Mouse (Mus musculus): Measurements from ENCODE around the gene Tmem120b. TPM values are rescaled to one million over a fixed set of nuclear protein-coding genes. Genes with fewer than 3 reads are reported as not detected.

The Tmem120b gene
- total and polyA plus RNA-seq, 3 experiments = 5.6 to 6.8 TPM; not detected in 1

DNA sequence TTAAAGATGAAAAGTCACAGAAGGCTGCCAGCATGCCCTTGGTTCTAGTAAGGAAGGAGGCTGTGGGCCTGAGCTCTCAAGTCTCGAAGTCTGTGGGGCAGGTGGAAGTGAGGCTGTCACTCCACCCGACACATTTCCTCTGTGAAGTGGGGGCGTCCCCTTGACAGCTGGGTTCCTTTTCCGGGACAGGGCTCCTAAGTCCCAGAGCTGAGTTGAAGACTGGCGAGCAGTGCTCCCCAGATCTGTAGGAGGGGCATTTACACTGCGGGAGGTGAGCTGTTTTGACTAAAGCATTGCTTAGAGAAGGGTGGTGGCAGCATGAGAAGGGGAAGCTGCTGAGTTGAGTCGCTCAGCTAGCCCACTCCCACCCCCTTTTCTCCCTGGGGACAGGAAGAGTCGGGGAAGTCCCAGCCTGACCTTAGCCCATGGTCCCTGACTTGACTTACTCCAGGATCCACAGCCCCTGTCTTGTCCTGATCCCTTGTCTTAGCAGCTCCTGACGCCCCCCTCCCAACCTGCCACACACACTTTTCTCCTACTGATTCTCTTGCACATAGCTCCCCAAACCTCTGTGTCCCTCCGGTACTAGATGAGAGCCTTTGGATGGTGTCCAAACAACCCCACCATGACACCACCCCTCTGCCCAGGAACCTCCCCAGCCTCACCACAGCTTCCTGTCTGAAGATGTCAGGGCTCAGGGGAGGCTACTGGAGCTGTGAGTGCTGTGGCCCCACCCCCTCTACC, 60.4 kb downstream of the Tmem120b start:
- H3K9me3 ChIP-seq (replicated peaks; ENCODE audit: insufficient read depth, low read length) = no peaks in the 10 kb centered on the region
- no peaks in the 10 kb centered on the region for H3K79me2 ChIP-seq (ENCODE audit: control insufficient read depth, insufficient read depth, low read length, poor library complexity)
- H3K36me3 ChIP-seq (ENCODE audit: control insufficient read depth in 1 of 2, insufficient read depth in 2 of 2, low read length in 2 of 2) = peaks cover 0 to 42% of the 10 kb centered on the region in 2 experiments; a peak in 2 of 4 replicates
- H3K27ac ChIP-seq (ENCODE audit: control insufficient read depth, low read depth, low read length) = peak overlapping the region; percentile 77
- H3K27me3 ChIP-seq (ENCODE audit: control insufficient read depth in 1 of 2, insufficient read depth in 2 of 2, low read length in 2 of 2) = no peaks in the 10 kb centered on the region
- peak overlapping the region; percentile 42 for H3K9ac ChIP-seq (ENCODE audit: control insufficient read depth, low read depth, low read length, poor library complexity, severe bottlenecking)
- H3K4me1 ChIP-seq (ENCODE audit: control insufficient read depth in 1 of 2, insufficient read depth in 2 of 2, low read length in 2 of 2) = peaks cover 18 to 57% of the 10 kb centered on the region in 2 experiments
- peak overlapping the region; percentile 21 to 32; a peak in 3 of 4 replicates for H3K4me3 ChIP-seq (ENCODE audit: control insufficient read depth in 1 of 2, insufficient read depth in 1 of 2, low read depth in 2 of 2, low read length in 2 of 2)
- peak; percentile 92 for DNase-seq (ENCODE audit: low read depth, low spot score)
- TF ChIP-seq ZC3H11A (IDR thresholded peaks at IDR 0.05; ENCODE audit: low read depth, low read length) (no peak), HCFC1 (IDR thresholded peaks at IDR 0.05; ENCODE audit: low read depth, low read length) (no peak; the same call in 1 of the 2 replicates), UBTF (IDR thresholded peaks at IDR 0.05; ENCODE audit: borderline replicate concordance, insufficient read depth, low read depth, low read length) (no peak), ZKSCAN1 (IDR thresholded peaks at IDR 0.05; ENCODE audit: low read depth, low read length) (no peak), ZMIZ1 (IDR thresholded peaks at IDR 0.05; ENCODE audit: low read depth, low read length) (no peak), KAT2A (conservative IDR thresholded peaks at IDR 0.05; ENCODE audit: low read depth, low read length) (no peak), EP300 (IDR thresholded peaks at IDR 0.05; ENCODE audit: low read depth in 1 of 2, low read length in 2 of 2) (peak in 1 of 2 experiments; percentile 20; a peak in 1 of 4 replicates), MAZ (IDR thresholded peaks at IDR 0.05; ENCODE audit: low read depth, low read length) (no peak; the same call in none of the 2 replicates), SMC3 (IDR thresholded peaks at IDR 0.05; ENCODE audit: low read depth, low read length) (peak; percentile 10; the same call in 1 of the 2 replicates), ZNF384 (IDR thresholded peaks at IDR 0.05; ENCODE audit: low read depth, low read length) (no peak), JUND (IDR thresholded peaks at IDR 0.05; ENCODE audit: low read depth, low read length) (no peak), E2F4 (IDR thresholded peaks at IDR 0.05; ENCODE audit: borderline replicate concordance, low read depth, low read length) (no peak), POLR2A (IDR thresholded peaks at IDR 0.05; ENCODE audit: control insufficient read depth in 1 of 2, insufficient read depth in 1 of 2, low read depth in 1 of 2, low read length in 2 of 2, poor library complexity in 1 of 2) (peak in 1 of 2 experiments; percentile 44; a peak in 1 of 4 replicates), POLR2AphosphoS2 (IDR thresholded peaks at IDR 0.05; ENCODE audit: low read length) (peak; percentile 6; the same call in 1 of the 2 replicates), TAL1 (IDR thresholded peaks at IDR 0.05; ENCODE audit: low read length) (no peak; the same call in 1 of the 2 replicates), POLR2AphosphoS5 (IDR thresholded peaks at IDR 0.05; ENCODE audit: borderline replicate concordance, low read depth, low read length) (no peak), MXI1 (IDR thresholded peaks at IDR 0.05; ENCODE audit: low read depth, low read length) (peak; percentile 67), MYB (IDR thresholded peaks at IDR 0.05; ENCODE audit: low read depth, low read length) (no peak), CTCF (IDR thresholded peaks at IDR 0.05 in 2 of 3, conservative IDR thresholded peaks at IDR 0.05 in 1 of 3; ENCODE audit: control insufficient read depth in 1 of 3, insufficient read depth in 1 of 3, low read depth in 2 of 3, low read length in 3 of 3, poor library complexity in 1 of 3, severe bottlenecking in 1 of 3) (no peak), ELF1 (IDR thresholded peaks at IDR 0.05; ENCODE audit: low read depth, low read length) (0 out of 2 replicates have a peak, but pooled peaks have one; percentile 16), MAX (IDR thresholded peaks at IDR 0.05; ENCODE audit: low read length) (peak; percentile 34; the same call in 1 of the 2 replicates), CHD1 (IDR thresholded peaks at IDR 0.05; ENCODE audit: low read depth, low read length) (0 out of 2 replicates have a peak, but pooled peaks have one; percentile 15), RAD21 (IDR thresholded peaks at IDR 0.05; ENCODE audit: low read depth, low read length) (no peak), BHLHE40 (IDR thresholded peaks at IDR 0.05; ENCODE audit: borderline replicate concordance, low read depth, low read length) (no peak), NELFE (IDR thresholded peaks at IDR 0.05; ENCODE audit: low read depth, low read length) (peak; percentile 45), TBP (IDR thresholded peaks at IDR 0.05; ENCODE audit: low read depth, low read length) (no peak), RCOR1 (IDR thresholded peaks at IDR 0.05; ENCODE audit: low read depth, low read length) (no peak), TCF12 (IDR thresholded peaks at IDR 0.05; ENCODE audit: low read depth, low read length) (no peak), USF1 (IDR thresholded peaks at IDR 0.05; ENCODE audit: low read depth, low read length) (no peak), GABPA (IDR thresholded peaks at IDR 0.05; ENCODE audit: low read depth, low read length) (no peak), MYC (IDR thresholded peaks at IDR 0.05; ENCODE audit: low read depth, low read length) (no peak), ETS1 (IDR thresholded peaks at IDR 0.05; ENCODE audit: low read depth, low read length) (peak; percentile 47; the same call in 1 of the 2 replicates), GATA1 (IDR thresholded peaks at IDR 0.05; ENCODE audit: low read depth, low read length) (no peak), USF2 (IDR thresholded peaks at IDR 0.05; ENCODE audit: borderline replicate concordance in 1 of 2, insufficient read depth in 1 of 2, low read depth in 1 of 2, low read length in 2 of 2) (no peak), SIN3A (IDR thresholded peaks at IDR 0.05; ENCODE audit: low read length) (no peak; the same call in 1 of the 2 replicates), MEF2A (IDR thresholded peaks at IDR 0.05; ENCODE audit: extremely low read depth, insufficient replicate concordance, low read depth, low read length, poor library complexity, severe bottlenecking) (no peak)
